Mouse (Mus musculus): ENCODE data around the gene Agbl3. TPM values are rescaled to one million over a fixed set of nuclear protein-coding genes. Genes with fewer than 3 reads are reported as not detected.
A peak's percentile ranks its signal among the peaks of the same experiment; 100 is the strongest.

Agbl3 gene
- polyA plus RNA-seq (2017; shearing (Covaris generic)), result 1 to 10 TPM; 2.2 to 3.4 TPM

- ATAC-seq, result peak; percentile 90
Measured at GRCm38 (mm10) chr6:34780231-34780942, at the start of gene Agbl3. Agbl3 (plus strand) TSS chr6:34780432.

GRCm38 (mm10) chr6:34731007-34731406 is 49.2 kb upstream of the Agbl3 start:
- no peak for ATAC-seq

- ATAC-seq, result no peak
Measured at GRCm38 (mm10) chr6:34731529-34731928, 48.7 kb upstream of the Agbl3 start.

GRCm38 (mm10) chr6:34734940-34735695 is 45.1 kb upstream of the Agbl3 start:
- no peak for ATAC-seq

GRCm38 (mm10) chr6:34736934-34737333 is 43.3 kb upstream of the Agbl3 start:
- ATAC-seq, result no peak

GRCm38 (mm10) chr6:34743946-34744345 is 36.3 kb upstream of the Agbl3 start:
- no peak for ATAC-seq

- ATAC-seq, result no peak
Measured at GRCm38 (mm10) chr6:34747846-34748245, 32.4 kb upstream of the Agbl3 start.

GRCm38 (mm10) chr6:34748566-34748965 is 31.7 kb upstream of the Agbl3 start:
- no peak for ATAC-seq

- no peak for ATAC-seq
Measured at GRCm38 (mm10) chr6:34749526-34749925, 30.7 kb upstream of the Agbl3 start.

- ATAC-seq, result no peak
Measured at GRCm38 (mm10) chr6:34750487-34751120, 29.6 kb upstream of the Agbl3 start.

GRCm38 (mm10) chr6:34751625-34752024 is 28.6 kb upstream of the Agbl3 start:
- ATAC-seq, result no peak

GRCm38 (mm10) chr6:34754448-34754847 is 25.8 kb upstream of the Agbl3 start:
- ATAC-seq, result peak; percentile 58

- ATAC-seq, result no peak
Measured at GRCm38 (mm10) chr6:34758340-34758739, 21.9 kb upstream of the Agbl3 start.

GRCm38 (mm10) chr6:34760023-34760422 is 20.2 kb upstream of the Agbl3 start:
- no peak for ATAC-seq

- no peak for ATAC-seq
Measured at GRCm38 (mm10) chr6:34765721-34766120, 14.5 kb upstream of the Agbl3 start.

- no peak for ATAC-seq
Measured at GRCm38 (mm10) chr6:34769984-34770383, 10.2 kb upstream of the Agbl3 start.

GRCm38 (mm10) chr6:34770491-34770890 is 9.7 kb upstream of the Agbl3 start:
- ATAC-seq, result no peak

GRCm38 (mm10) chr6:34776396-34776795 is 3.8 kb upstream of the Agbl3 start:
- ATAC-seq, result no peak

GRCm38 (mm10) chr6:34777094-34777493 is 3.1 kb upstream of the Agbl3 start:
- ATAC-seq, result no peak

GRCm38 (mm10) chr6:34777981-34778668 is 2.1 kb upstream of the Agbl3 start:
- ATAC-seq, result no peak

- no peak for ATAC-seq
Measured at GRCm38 (mm10) chr6:34780943-34781289, 684 bp downstream of the Agbl3 start.

- no peak for ATAC-seq
Measured at GRCm38 (mm10) chr6:34782493-34782892, 2.3 kb downstream of the Agbl3 start.

- ATAC-seq, result no peak
Measured at GRCm38 (mm10) chr6:34796881-34797280, 16.6 kb downstream of the Agbl3 start.
